Mouse (Mus musculus) bone marrow macrophage, adult 2 months (primary cell): ENCODE results near the gene Pacsin2.

Experiments used
- CTCF ChIP-seq: IDR thresholded peaks from 2 replicates; pipeline ENCODE4 v1.5.1; 2012; ENCODE audit warnings: low read depth, mild to moderate bottlenecking, low read length, moderate library complexity
- POLR2A ChIP-seq: IDR thresholded peaks from 2 replicates; pipeline ENCODE4 v1.6.1; 2012; ENCODE audit warnings: mild to moderate bottlenecking, low read depth, low read length, borderline replicate concordance

DNA sequence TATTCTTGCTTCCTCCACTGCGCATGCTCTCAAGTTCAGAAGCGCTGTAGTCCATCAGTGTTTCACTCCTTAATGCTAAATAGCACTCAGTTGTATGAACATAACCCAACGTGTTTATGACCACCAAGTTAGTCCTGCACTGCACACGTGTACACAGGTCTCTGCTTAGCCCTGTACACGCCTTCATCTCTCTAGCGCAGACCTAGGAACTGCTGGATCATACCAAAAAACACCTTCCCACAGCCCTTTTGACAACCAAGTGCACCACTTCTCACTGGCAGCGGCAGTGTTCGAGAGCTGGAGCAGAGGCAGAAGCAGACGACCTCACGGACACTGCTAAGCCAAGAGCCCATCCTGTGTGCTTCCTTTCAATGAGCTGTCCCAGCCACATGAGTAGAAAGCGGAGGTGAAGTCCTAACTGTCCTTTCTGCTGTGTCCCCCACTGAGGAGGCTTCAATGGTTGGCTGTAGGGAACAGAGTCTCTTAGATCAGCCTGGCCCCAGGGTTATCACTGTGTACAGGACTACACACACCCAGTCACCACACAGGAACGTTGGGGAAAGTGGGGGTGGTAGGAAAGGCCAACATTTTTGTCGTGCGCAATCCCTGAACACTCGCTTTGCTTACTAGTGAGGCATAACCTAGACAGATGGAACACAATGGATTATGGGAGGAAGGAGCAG, 42.0 kb downstream of the Pacsin2 start:
- TF ChIP-seq CTCF (no peak), POLR2A (no peak)
